Mouse (Mus musculus) midbrain, embryonic 13.5 days (tissue): ENCODE data around the gene Ptpn4. TPM values are rescaled to one million over a fixed set of nuclear protein-coding genes. Genes with fewer than 3 reads are reported as not detected.
A peak's percentile ranks its signal among the peaks of the same experiment; 100 is the strongest.

ENCODE experiments used
- ATAC-seq: fragments of 200-750 bp; cut with Nextera tagmentation; 2 replicates; pipeline ENCODE4 v1.8.0; 2017; ENCODE audit warnings: mild to moderate bottlenecking, moderate TSS enrichment, moderate library complexity
- H3K27ac ChIP-seq: fragments of 300-500 bp; sonication (generic); 2 replicates; pipeline ENCODE4 v1.5.1; 2015; ENCODE audit warnings: inconsistent platforms, mild to moderate bottlenecking, moderate library complexity
- H3K27me3 ChIP-seq: fragments of 300-500 bp; sonication (generic); 2 replicates; pipeline ENCODE4 v1.6.1; 2015; ENCODE audit warnings: mild to moderate bottlenecking, inconsistent platforms
- H3K36me3 ChIP-seq: fragments of 300-500 bp; sonication (generic); 2 replicates; pipeline ENCODE4 v1.6.1; 2015; ENCODE audit warnings: mild to moderate bottlenecking, inconsistent platforms
- H3K4me1 ChIP-seq: fragments of 300-500 bp; sonication (generic); replicated peaks from 2 replicates; pipeline ENCODE4 v1.6.1; 2015; ENCODE audit warnings: inconsistent platforms
- H3K4me2 ChIP-seq: fragments of 300-500 bp; sonication (generic); replicated peaks from 2 replicates; pipeline ENCODE4 v1.6.1; 2015; ENCODE audit warnings: moderate library complexity, mild to moderate bottlenecking, inconsistent platforms
- H3K4me3 ChIP-seq: fragments of 300-500 bp; sonication (generic); replicated peaks from 2 replicates; pipeline ENCODE4 v1.5.1; 2015; ENCODE audit warnings: mild to moderate bottlenecking, inconsistent platforms
- H3K9ac ChIP-seq: fragments of 300-500 bp; sonication (generic); replicated peaks from 2 replicates; pipeline ENCODE4 v1.6.1; 2015; ENCODE audit warnings: mild to moderate bottlenecking, inconsistent platforms
- H3K9me3 ChIP-seq: fragments of 300-500 bp; sonication (generic); 2 replicates; pipeline ENCODE4 v1.6.1; 2016; ENCODE audit warnings: mild to moderate bottlenecking, inconsistent platforms
- WGBS: fragments of 180-500 bp; shearing (Covaris S2); methylation state at CpG from one replicate; pipeline ENCODE4 v1.1.7; 2015; 5-methylcytosine and 5-hydroxymethylcytosine counted together
- polyA plus RNA-seq: library from polyadenylated mRNA; unstranded; fragments of >200 nt; fragmentation: Nextera tagmentation; extraction: Ambion mirVana; gene quantifications from 2 replicates; pipeline ENCODE4 v1.2.1, GENCODE M21; 2015

Ptpn4 gene
- polyA plus RNA-seq, 1 experiment from 2014 or later, result 11.8 TPM

DNA sequence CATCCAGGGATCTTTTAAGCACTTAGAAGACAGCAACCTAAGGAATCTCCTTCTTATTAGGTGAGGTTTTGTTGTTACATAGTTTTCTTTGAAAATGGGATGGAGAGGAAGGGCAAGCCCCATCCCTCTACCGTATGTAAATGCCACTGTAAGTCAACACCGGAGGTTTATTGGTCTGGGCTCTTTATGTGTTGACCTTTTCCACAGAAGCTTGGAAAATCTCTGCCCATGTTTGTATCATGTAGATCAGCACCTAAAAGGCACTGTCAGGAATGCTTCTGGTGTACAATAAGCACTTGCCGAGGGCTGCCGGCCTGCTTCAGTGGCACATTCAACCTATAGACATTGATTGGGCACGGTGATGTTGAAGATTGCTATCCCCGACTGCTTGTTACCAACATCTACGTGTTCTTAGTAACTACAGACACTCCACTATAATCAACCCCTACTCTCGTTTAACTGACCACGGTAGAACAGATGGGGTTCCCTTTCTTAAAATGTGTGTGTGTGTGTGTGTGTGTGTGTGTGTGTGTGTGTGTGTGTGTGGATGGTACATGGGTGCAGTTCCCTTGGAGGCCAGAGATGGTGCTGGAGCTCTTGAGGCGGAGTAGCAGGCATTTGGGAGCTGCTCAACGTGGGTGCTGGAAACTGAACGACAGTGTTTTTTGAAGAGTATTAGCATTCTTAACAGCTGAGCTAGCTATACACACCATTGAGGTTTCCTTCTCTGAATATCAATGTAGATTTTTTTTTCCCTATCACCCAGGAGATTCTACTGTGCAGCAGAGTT, 11.9 kb upstream of the Ptpn4 start:
- H3K9me3 ChIP-seq, result no peaks in the 10 kb centered on the region
- no peaks in the 10 kb centered on the region for H3K27me3 ChIP-seq
- no peak overlapping the region for H3K4me2 ChIP-seq
- H3K9ac ChIP-seq, result no peak overlapping the region
- H3K36me3 ChIP-seq, result no peaks in the 10 kb centered on the region
- H3K4me3 ChIP-seq, result no peak overlapping the region
- H3K4me1 ChIP-seq, result no peaks in the 10 kb centered on the region
- ATAC-seq, result no peak
- H3K27ac ChIP-seq, result no peak overlapping the region
- 94% methylated on average over 12 of the region's 12 CpGs for WGBS

DNA sequence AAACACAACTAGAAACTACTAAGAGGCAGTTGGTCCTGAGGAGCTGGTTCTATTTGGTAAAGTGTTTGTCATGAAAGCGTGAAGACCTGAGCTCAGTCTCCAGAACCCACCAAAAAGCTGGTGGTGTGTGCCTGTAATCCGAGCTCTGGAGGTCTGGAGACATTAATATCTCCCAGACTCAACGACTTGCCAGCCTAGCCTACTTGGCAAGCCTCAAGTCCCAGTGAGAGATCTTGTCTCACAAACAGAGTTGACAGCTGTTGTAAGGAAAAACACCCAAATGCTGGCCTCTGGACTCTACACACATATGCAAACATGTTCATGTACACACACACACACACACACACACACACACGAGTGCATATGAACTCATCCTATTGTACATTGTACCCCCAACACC, 7.9 kb upstream of the Ptpn4 start:
- Histone ChIP-seq H3K36me3 (no peaks in the 10 kb centered on the region), H3K4me1 (no peaks in the 10 kb centered on the region), H3K4me2 (no peak overlapping the region), H3K9ac (no peak overlapping the region), H3K9me3 (no peaks in the 10 kb centered on the region), H3K4me3 (no peak overlapping the region), H3K27ac (no peak overlapping the region), H3K27me3 (no peaks in the 10 kb centered on the region)
- 80% methylated on average over 4 of the region's 4 CpGs for WGBS
- no peak for ATAC-seq

- Histone ChIP-seq H3K4me3 (no peak overlapping the region), H3K9me3 (no peaks in the 10 kb centered on the region), H3K36me3 (no peaks in the 10 kb centered on the region), H3K27ac (no peak overlapping the region), H3K27me3 (no peaks in the 10 kb centered on the region), H3K4me1 (no peaks in the 10 kb centered on the region), H3K4me2 (no peak overlapping the region), H3K9ac (no peak overlapping the region)
- 85% methylated on average over 3 of the region's 3 CpGs for WGBS
- ATAC-seq, result no peak
Observed at GRCm38 (mm10) chr1:119843121-119843520, 5.7 kb upstream of the Ptpn4 start.

DNA sequence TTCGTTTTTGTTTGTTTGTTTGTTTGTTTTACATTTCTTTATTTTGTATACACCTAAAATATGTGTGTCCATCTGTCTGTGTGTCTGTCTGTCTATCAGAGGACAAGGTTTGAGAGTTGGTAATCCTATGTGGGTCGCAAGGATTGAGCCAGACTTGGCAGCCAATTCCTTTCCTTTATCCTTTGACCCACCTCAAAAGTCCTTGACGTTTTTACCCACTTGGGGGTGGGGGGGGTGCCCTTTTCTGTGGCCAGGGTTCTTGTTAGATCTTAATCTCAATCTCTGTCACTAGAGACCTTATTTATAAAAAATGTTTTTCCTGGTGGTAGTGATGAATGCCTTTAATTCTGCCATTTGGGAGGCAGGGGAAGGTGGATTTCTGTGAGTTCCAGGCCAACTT, 828 bp upstream of the Ptpn4 start:
- Histone ChIP-seq H3K27me3 (no peaks in the 10 kb centered on the region), H3K4me3 (peak overlapping the region; percentile 82; the same call in 1 of the 2 replicates), H3K4me1 (peaks cover 21% of the 10 kb centered on the region), H3K36me3 (no peaks in the 10 kb centered on the region), H3K9ac (no peak overlapping the region), H3K4me2 (peak overlapping the region; percentile 72; the same call in 1 of the 2 replicates), H3K9me3 (no peaks in the 10 kb centered on the region), H3K27ac (no peak overlapping the region)
- ATAC-seq, result no peak
- 47% methylated on average over 3 of the region's 3 CpGs for WGBS

DNA sequence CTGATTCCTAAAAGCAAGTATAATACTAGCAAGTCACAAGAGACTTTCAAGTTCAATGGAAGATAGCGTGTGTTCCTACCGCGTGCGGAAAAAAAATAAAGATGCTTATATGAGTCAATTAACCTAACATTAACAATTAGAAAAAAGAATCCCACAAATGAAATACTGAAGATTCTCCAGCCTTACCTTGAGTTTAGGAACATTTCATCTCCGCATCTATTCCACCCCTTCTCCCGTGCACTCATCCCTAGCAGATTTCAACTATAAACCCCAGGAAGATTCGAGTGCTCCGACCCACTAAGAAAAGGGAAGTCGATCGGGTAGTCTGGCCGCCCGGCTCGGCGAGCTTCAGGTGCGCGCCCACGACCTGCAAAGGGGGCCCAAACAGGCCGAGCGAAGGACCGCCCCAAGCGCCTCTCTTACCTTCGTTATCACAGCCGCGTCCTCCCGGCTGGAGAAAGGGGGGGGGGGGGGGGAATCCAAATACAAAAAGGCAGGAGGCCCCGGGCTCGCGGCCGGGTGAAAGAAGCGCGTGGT, 866 bp downstream of the Ptpn4 start:
- H3K27ac ChIP-seq, result peak overlapping the region; percentile 94
- no peaks in the 10 kb centered on the region for H3K27me3 ChIP-seq
- no peaks in the 10 kb centered on the region for H3K9me3 ChIP-seq
- H3K4me3 ChIP-seq, result peak overlapping the region; percentile 82
- under 1% methylated on average over 20 of the region's 31 CpGs for WGBS
- no peaks in the 10 kb centered on the region for H3K36me3 ChIP-seq
- H3K9ac ChIP-seq, result peak overlapping the region; percentile 92
- no peak; the same call in 1 of the 2 replicates for ATAC-seq
- H3K4me2 ChIP-seq, result peak overlapping the region; percentile 72
- peaks cover 23% of the 10 kb centered on the region for H3K4me1 ChIP-seq

GRCm38 (mm10) chr1:119835726-119836478, 1.5 kb downstream of the Ptpn4 start:
- no peak overlapping the region for H3K27ac ChIP-seq
- no peaks in the 10 kb centered on the region for H3K9me3 ChIP-seq
- ATAC-seq, result no peak
- 12% methylated on average over 9 of the region's 9 CpGs for WGBS
- peak overlapping the region; percentile 72 for H3K4me2 ChIP-seq
- H3K36me3 ChIP-seq, result no peaks in the 10 kb centered on the region
- H3K4me1 ChIP-seq, result peaks cover 23% of the 10 kb centered on the region
- peak overlapping the region; percentile 82 for H3K4me3 ChIP-seq
- no peaks in the 10 kb centered on the region for H3K27me3 ChIP-seq
- H3K9ac ChIP-seq, result peak overlapping the region; percentile 92

DNA sequence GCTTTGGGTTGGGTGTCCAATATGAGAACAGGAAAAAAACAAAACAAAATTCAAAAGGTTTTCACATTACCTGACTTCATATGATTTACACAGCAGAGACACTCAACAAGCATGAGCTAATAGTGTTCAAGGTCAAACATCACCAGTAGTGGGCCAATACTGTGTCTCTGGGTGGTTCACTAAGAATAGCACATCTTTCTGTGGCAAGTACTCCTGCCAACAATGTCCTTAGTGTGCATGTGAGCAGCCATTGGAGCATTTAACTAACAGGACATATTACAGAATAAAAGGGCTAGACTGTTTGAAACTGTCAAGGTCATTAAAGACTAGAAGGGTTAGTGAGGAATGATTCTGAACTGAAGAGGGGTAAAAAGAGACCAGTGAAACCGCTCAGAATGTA, 9.3 kb downstream of the Ptpn4 start:
- no peak overlapping the region for H3K9ac ChIP-seq
- H3K36me3 ChIP-seq, result no peaks in the 10 kb centered on the region
- no peaks in the 10 kb centered on the region for H3K27me3 ChIP-seq
- H3K9me3 ChIP-seq, result no peaks in the 10 kb centered on the region
- no peak overlapping the region for H3K4me3 ChIP-seq
- H3K4me2 ChIP-seq, result no peak overlapping the region
- 92% methylated on average over 1 of the region's 1 CpGs for WGBS
- 0 out of 2 replicates have a peak, but pooled peaks cover 1% of the 10 kb centered on the region for H3K4me1 ChIP-seq
- no peak for ATAC-seq
- no peak overlapping the region for H3K27ac ChIP-seq

DNA sequence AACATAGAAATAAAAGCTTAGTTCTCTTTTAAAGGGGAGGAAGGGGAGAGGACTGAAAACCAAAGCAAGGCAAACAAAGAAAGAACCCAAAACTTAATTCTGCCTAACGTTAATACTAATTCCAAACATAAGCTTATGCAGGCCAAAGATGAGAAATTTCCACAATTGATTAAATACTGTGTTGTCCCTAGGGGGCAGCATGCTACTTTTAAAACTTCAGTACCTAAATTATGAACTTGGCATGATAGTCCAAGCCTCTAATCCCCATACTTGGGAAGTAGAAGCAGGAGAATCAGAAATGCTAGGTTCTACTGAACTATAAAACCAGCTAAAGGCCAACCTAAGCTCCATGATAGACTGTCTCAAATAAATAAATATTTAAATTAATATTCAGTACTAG, 18.7 kb downstream of the Ptpn4 start:
- Histone ChIP-seq H3K4me3 (no peak overlapping the region), H3K27ac (no peak overlapping the region), H3K4me1 (0 out of 2 replicates have a peak, but pooled peaks cover 4% of the 10 kb centered on the region), H3K9me3 (no peaks in the 10 kb centered on the region), H3K27me3 (no peaks in the 10 kb centered on the region), H3K9ac (no peak overlapping the region), H3K4me2 (no peak overlapping the region), H3K36me3 (no peaks in the 10 kb centered on the region)
- no peak for ATAC-seq
- 74% methylated on average over 1 of the region's 1 CpGs for WGBS

DNA sequence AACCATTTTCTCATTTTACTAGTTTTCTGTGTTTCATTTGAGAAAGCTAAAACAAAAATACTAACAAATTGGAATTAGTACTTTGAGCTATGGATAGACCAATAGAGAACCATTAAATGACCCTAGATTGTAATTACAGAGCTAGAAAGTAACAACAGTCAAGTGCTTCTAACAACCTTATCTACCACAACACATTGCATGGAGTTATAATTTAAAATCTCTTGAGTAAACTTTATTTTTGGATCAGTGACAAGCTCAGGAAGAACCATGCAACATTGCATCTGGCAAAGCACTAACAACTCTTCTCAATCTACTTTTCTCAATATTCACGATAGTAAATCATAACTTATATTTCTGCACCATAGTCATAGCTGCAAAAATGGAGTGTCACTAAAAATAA, 29.7 kb downstream of the Ptpn4 start:
- Histone ChIP-seq H3K36me3 (no peaks in the 10 kb centered on the region), H3K9me3 (no peaks in the 10 kb centered on the region), H3K4me3 (no peak overlapping the region), H3K4me2 (no peak overlapping the region), H3K27me3 (no peaks in the 10 kb centered on the region), H3K9ac (no peak overlapping the region), H3K27ac (no peak overlapping the region), H3K4me1 (no peaks in the 10 kb centered on the region)
- 100% methylated on average over 1 of the region's 1 CpGs for WGBS
- ATAC-seq, result no peak

- Histone ChIP-seq H3K36me3 (no peaks in the 10 kb centered on the region), H3K9me3 (no peaks in the 10 kb centered on the region), H3K4me1 (no peaks in the 10 kb centered on the region), H3K9ac (no peak overlapping the region), H3K27ac (no peak overlapping the region), H3K27me3 (no peaks in the 10 kb centered on the region), H3K4me2 (no peak overlapping the region), H3K4me3 (no peak overlapping the region)
- WGBS, result 96% methylated on average over 2 of the region's 2 CpGs
- no peak for ATAC-seq
Observed at GRCm38 (mm10) chr1:119805984-119806383, 31.4 kb downstream of the Ptpn4 start.

- Histone ChIP-seq H3K4me1 (no peaks in the 10 kb centered on the region), H3K4me2 (no peak overlapping the region), H3K4me3 (no peak overlapping the region), H3K27ac (no peak overlapping the region), H3K9ac (no peak overlapping the region), H3K27me3 (no peaks in the 10 kb centered on the region), H3K9me3 (no peaks in the 10 kb centered on the region), H3K36me3 (no peaks in the 10 kb centered on the region)
- no peak for ATAC-seq
- WGBS, result 55% methylated on average over 1 of the region's 1 CpGs
Observed at GRCm38 (mm10) chr1:119804586-119804985, 32.8 kb downstream of the Ptpn4 start.

GRCm38 (mm10) chr1:119795174-119795573, 42.2 kb downstream of the Ptpn4 start:
- no peak overlapping the region for H3K27ac ChIP-seq
- H3K4me2 ChIP-seq, result no peak overlapping the region
- H3K36me3 ChIP-seq, result peaks cover 3% of the 10 kb centered on the region; the same call in 1 of the 2 replicates
- H3K9ac ChIP-seq, result no peak overlapping the region
- no peak overlapping the region for H3K4me3 ChIP-seq
- no peaks in the 10 kb centered on the region for H3K4me1 ChIP-seq
- ATAC-seq, result no peak
- no peaks in the 10 kb centered on the region for H3K9me3 ChIP-seq
- H3K27me3 ChIP-seq, result no peaks in the 10 kb centered on the region
